Mouse (Mus musculus): ENCODE measurements around the gene Tagap1.
"Not testable (repeated sequence)": the region's sequence is repeated elsewhere in the genome, so short reads cannot be mapped to it uniquely, and the experiment has no call there.

Tagap1 gene

DNA sequence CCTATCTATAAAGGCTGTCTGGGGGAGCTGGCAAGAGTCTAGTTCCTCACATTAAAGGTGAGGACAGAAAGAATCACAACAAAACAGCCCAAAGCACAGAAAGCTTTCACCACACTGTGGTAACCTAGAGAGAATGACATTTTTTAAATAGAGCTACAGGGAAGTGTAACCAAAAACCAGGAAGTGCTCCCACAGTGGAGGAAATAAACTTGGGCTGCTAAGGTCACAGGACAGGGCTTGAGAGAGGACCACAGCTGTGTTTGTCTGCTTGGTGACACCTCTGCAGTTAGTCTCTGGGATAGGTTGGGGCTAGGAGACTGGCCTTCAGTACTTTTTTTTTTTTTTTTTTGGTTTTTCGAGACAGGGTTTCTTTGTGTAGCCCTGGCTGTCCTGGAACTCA, 6.7 kb upstream of the Tagap1 start:
- in situ Hi-C loops (cut with MboI; ENCODE audit: low pct_unique_long_range_greater_than_20kb in 1 of 2, low sequenced_read_pairs in 2 of 2, unreplicated experiment in 1 of 2): not testable (repeated sequence)

- in situ Hi-C loops (cut with MboI; ENCODE audit: low pct_unique_long_range_greater_than_20kb in 1 of 2, low sequenced_read_pairs in 2 of 2, unreplicated experiment in 1 of 2): not testable (repeated sequence)
Observed at GRCm38 (mm10) chr17:6965364-6965763, 4.4 kb upstream of the Tagap1 start.

DNA sequence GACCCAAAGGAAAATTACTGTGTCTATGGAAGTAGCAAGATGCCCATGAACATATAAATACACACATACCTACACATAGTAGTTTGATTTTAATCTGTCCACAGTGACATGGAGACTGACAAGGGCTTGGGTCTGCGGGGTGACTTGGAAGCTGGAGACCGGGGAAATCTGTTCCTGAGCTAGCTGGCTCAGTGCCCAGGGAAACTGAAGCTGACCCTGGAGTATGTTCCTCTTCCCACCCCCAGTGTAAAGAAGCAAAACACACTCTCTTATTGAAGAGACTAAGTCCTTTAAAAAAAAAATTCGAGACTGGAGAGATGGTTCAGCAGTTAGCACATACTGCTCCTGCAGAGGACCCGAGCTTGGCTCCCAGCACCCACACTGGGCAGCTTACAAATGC, 2.0 kb upstream of the Tagap1 start:
- in situ Hi-C loops (cut with MboI; ENCODE audit: low pct_unique_long_range_greater_than_20kb in 1 of 2, low sequenced_read_pairs in 2 of 2, unreplicated experiment in 1 of 2): not testable (repeated sequence)

GRCm38 (mm10) chr17:6962339-6962738, 1.4 kb upstream of the Tagap1 start:
- in situ Hi-C loops (cut with MboI; ENCODE audit: low pct_unique_long_range_greater_than_20kb in 1 of 2, low sequenced_read_pairs in 2 of 2, unreplicated experiment in 1 of 2): not testable (repeated sequence)

GRCm38 (mm10) chr17:6961181-6962000, 435 bp upstream of the Tagap1 start:
- in situ Hi-C loops (cut with MboI; ENCODE audit: low pct_unique_long_range_greater_than_20kb in 1 of 2, low sequenced_read_pairs in 2 of 2, unreplicated experiment in 1 of 2): not testable (repeated sequence)

DNA sequence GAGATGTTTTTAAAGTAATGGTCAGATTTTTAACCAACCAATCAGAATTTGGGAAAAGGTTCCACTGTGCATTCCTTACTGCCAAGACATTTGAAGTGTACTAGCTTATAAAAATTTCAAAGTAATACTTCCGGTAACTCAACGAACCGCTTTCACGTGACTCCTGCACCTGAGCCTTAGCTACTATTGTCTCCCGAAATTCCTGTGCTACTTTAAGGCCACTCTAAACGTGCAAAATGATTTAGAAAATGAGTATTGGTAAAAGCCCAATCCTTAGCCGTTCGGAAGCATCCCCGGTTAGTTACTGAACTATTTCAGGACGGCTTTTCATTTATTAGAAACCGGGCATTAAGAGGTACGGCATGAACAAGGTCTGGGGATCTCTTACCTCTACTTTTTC, 607 bp downstream of the Tagap1 start:
- in situ Hi-C loops (cut with MboI; ENCODE audit: low pct_unique_long_range_greater_than_20kb in 1 of 2, low sequenced_read_pairs in 2 of 2, unreplicated experiment in 1 of 2): not testable (repeated sequence)

- in situ Hi-C loops (cut with MboI; ENCODE audit: low pct_unique_long_range_greater_than_20kb in 1 of 2, low sequenced_read_pairs in 2 of 2, unreplicated experiment in 1 of 2): not testable (repeated sequence)
Observed at GRCm38 (mm10) chr17:6959543-6960259, 1.3 kb downstream of the Tagap1 start.

GRCm38 (mm10) chr17:6958881-6959280, 2.1 kb downstream of the Tagap1 start:
- in situ Hi-C loops (cut with MboI; ENCODE audit: low pct_unique_long_range_greater_than_20kb in 1 of 2, low sequenced_read_pairs in 2 of 2, unreplicated experiment in 1 of 2): not testable (repeated sequence)

- in situ Hi-C loops (cut with MboI; ENCODE audit: low pct_unique_long_range_greater_than_20kb in 1 of 2, low sequenced_read_pairs in 2 of 2, unreplicated experiment in 1 of 2): not testable (repeated sequence)
Observed at GRCm38 (mm10) chr17:6948769-6949228, 12.2 kb downstream of the Tagap1 start.

DNA sequence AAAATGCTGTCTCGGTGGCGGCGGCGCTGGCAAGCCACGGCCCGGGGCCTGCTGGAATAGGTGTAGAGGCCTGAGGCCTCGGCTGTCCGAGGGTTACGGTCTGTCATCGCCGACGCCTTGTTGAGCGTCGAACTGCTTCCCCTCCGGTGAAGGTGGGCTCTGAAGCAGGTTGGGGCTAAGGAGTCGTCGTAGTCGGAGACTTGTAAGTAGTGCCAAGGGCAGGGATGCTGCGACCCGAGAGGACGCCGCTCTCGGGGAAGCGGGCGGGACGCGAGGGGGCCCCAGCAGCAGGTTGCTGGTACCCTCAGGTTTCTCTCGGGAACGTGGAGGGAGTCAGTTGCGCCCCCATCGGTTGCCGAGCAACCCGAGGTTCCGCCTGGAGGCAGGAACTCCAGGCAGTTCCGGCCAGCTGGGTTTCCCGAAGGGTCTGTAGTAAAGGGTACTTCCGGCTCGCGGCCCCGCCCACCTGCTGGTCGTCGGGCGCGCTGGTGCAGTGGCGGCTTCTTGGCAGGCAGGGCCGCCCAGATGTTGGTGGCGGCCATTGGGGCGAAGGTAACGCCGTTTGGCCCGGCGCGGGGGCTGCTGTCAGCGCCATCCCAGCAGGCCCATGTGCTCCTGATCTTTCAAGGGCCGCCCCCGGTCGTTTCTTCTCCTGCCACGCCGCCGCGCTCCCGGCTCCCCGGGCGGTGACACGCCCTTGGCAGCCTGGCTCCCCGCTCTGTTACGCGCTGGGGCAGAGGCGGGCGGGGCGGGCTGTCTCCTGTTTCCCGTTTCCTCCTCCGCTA, 12.8 kb downstream of the Tagap1 start, which contains the start of gene Rsph3b:
Gene Rsph3b, minus strand, starts transcription at position 699 of the 785 bp plus-strand sequence.
- in situ Hi-C loops (cut with MboI; ENCODE audit: low pct_unique_long_range_greater_than_20kb in 1 of 2, low sequenced_read_pairs in 2 of 2, unreplicated experiment in 1 of 2): not testable (repeated sequence)

DNA sequence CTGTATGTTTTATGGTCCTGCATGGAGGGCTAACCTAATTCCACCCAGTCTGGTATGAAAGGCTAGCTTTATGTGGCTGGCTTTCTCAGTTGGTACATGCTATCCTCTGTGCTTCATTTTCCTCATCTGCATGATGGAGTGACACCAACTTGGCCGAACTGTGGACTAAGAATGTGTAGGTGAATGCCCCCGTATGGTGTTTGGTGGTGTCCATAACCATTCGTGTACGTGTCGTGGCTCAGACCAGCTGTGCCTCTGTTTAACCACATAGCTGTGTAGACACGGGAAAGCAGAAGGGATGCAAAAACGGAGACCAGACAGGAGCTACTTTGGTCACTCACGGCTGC, 13.3 kb downstream of the Tagap1 start:
- in situ Hi-C loops (cut with MboI; ENCODE audit: low pct_unique_long_range_greater_than_20kb in 1 of 2, low sequenced_read_pairs in 2 of 2, unreplicated experiment in 1 of 2): not testable (repeated sequence)

DNA sequence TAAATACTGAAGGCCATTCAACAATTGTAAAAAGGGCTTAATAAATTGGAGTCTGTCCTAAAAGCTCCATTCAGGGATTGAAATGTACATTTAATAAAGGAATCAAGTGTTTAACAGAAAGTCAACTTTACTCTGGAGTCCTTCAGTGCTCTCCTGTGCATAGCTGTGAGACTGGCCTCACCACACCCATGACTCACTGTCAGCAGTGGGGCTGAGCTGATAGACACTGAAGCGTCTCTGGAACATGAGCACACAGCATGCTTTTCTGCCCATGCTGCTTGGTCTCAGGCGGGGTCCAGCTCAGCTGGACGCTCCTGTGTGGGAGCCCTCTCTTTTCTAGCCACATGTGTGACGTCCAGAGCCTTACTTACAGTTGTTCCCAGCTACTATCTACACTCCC, 18.4 kb downstream of the Tagap1 start:
- in situ Hi-C loops (cut with MboI; ENCODE audit: low pct_unique_long_range_greater_than_20kb in 1 of 2, low sequenced_read_pairs in 2 of 2, unreplicated experiment in 1 of 2): not testable (repeated sequence)

DNA sequence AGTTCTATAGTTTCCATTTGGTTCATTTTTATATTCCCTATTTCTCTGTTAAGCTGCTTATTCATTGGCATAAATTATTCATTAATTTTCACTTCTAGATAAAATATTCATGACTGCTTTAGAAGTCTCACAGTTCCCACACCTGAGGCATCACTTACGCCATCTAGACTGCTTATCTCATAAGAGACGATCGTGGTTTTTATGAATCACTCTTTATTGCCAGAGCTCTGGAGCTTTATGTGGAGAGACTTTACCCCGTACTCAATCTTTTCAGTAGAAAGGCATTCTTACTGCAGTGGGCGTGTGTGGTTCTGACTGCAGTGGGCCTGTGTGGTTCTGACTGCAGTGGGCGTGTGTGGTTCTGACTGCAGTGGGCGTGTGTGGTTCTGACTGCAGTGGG, 29.3 kb downstream of the Tagap1 start:
- in situ Hi-C loops (cut with MboI; ENCODE audit: low pct_unique_long_range_greater_than_20kb in 1 of 2, low sequenced_read_pairs in 2 of 2, unreplicated experiment in 1 of 2): not testable (repeated sequence)

GRCm38 (mm10) chr17:6920351-6920894, 40.5 kb downstream of the Tagap1 start:
- in situ Hi-C loops (cut with MboI; ENCODE audit: low pct_unique_long_range_greater_than_20kb in 1 of 2, low sequenced_read_pairs in 2 of 2, unreplicated experiment in 1 of 2): not testable (repeated sequence)

DNA sequence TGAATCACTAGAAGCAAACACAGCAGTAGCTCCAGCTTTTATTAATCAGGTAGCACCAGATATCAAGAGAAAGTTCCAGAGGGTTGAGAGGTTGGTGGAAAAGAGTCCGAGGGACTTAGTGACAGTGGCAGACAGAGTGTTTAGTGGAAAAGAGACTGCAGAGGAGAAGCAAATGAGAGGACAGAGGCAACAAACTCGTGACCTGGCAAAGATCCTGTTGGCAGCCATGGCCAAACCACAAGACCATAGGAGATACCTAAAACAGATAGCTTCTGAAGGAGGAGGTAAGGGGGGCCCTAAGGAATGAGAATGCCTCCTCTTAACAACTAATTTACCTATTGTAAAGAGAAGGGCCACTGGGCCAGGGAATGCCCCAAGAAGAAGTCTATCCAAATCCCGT, 41.6 kb downstream of the Tagap1 start:
- in situ Hi-C loops (cut with MboI; ENCODE audit: low pct_unique_long_range_greater_than_20kb in 1 of 2, low sequenced_read_pairs in 2 of 2, unreplicated experiment in 1 of 2): not testable (repeated sequence)

DNA sequence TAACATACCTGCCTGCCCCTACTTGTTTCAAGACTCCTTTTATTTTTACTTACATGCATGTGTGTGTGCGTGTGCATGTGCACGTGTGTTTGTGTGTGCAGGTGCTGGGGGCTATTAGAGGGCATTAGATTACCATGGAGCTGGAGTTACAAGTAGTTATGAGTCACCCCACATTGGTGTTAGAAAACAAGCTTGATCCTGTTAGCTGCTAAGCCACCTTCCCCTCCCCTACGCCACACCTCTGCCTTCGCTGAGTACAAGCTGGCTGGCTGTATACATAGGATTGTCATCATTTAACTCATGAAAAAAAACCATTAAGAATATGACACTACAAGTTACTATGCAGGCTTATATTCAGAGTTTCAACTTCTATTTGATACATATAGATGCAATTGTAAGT, 45.7 kb downstream of the Tagap1 start:
- in situ Hi-C loops (cut with MboI; ENCODE audit: low pct_unique_long_range_greater_than_20kb in 1 of 2, low sequenced_read_pairs in 2 of 2, unreplicated experiment in 1 of 2): not testable (repeated sequence)

DNA sequence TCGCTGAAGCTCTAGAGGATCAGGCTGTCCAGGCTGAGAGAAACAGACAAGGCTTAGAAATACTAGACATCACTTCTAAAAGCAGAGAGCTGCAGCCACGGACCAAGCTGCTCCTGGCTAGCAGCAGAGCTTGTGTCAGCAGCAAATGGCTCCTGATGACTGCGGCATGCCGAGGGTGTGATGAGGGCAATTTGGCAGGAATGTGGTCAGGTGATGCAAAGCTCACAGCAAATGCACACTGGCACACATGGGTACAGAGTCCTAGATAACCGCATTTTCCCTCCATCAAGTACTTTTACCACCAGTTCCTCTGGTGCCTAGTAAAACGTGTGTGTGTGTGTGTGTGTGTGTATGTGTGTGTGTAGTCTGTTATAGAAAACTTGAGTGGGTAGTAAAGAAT, 46.9 kb downstream of the Tagap1 start:
- in situ Hi-C loops (cut with MboI; ENCODE audit: low pct_unique_long_range_greater_than_20kb in 1 of 2, low sequenced_read_pairs in 2 of 2, unreplicated experiment in 1 of 2): not testable (repeated sequence)

All from mouse embryonic stem cell (cell line).